Mouse (Mus musculus) cerebellum, adult 2 months (tissue): ENCODE data around the gene Fras1.

Experiments
- CTCF ChIP-seq: fragments of 200-500 bp; IDR thresholded peaks from 2 replicates; pipeline ENCODE4 v1.5.1; 2011; ENCODE audit warnings: low read depth, mild to moderate bottlenecking, control low read depth, low read length, moderate library complexity, borderline replicate concordance; ENCODE audit not compliant: insufficient read depth
- POLR2A ChIP-seq: fragments of 200-500 bp; IDR thresholded peaks from 2 replicates; pipeline ENCODE4 v1.6.1; 2011; ENCODE audit warnings: low read length, control low read depth, borderline replicate concordance; ENCODE audit not compliant: insufficient read depth

DNA sequence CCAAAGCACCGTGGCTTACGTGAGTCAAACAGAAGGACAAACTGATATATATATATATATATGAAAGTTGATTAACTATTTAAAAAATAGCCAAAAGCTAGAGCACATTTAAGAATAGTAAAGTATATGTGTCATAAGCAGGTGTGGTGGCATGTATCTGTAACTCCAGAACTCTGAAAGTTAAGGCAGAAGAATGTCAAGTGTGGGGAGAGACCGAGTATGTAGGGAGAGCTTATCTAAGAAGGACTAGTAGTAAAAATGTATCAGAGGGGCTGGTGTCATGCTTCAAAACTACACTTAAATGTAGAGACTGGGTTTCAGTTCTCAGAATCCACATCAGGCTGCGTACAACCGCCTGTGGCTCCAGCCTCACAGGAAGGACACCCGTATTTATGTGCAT lies 423.7 kb downstream of the Fras1 start:
- TF ChIP-seq POLR2A (no peak), CTCF (no peak)
